Mouse (Mus musculus) hindbrain, embryonic 15.5 days (tissue): ENCODE measurements around the gene Nip7. TPM values are rescaled to one million over a fixed set of nuclear protein-coding genes. Genes with fewer than 3 reads are reported as not detected.
A peak's percentile ranks its signal among the peaks of the same experiment; 100 is the strongest.
"Not testable (repeated sequence)": the region's sequence is repeated elsewhere in the genome, so short reads cannot be mapped to it uniquely, and the experiment has no call there.

ENCODE experiments used
- ATAC-seq: fragments of 200-750 bp; cut with Nextera tagmentation; 2 replicates; pipeline ENCODE4 v1.8.0; 2017; ENCODE audit warnings: low read depth, moderate number of reproducible peaks, moderate TSS enrichment; ENCODE audit not compliant: low FRiP score
- H3K27ac ChIP-seq: fragments of 300-500 bp; sonication (generic); replicated peaks from 2 replicates; pipeline ENCODE4 v1.5.1; 2015; ENCODE audit warnings: mild to moderate bottlenecking, inconsistent platforms
- H3K27me3 ChIP-seq: fragments of 300-500 bp; sonication (generic); 2 replicates; pipeline ENCODE4 v1.6.1; 2015; ENCODE audit warnings: control low read depth, inconsistent platforms
- H3K36me3 ChIP-seq: fragments of 300-500 bp; sonication (generic); 2 replicates; pipeline ENCODE4 v1.6.1; 2015; ENCODE audit warnings: control low read depth, inconsistent platforms
- H3K4me1 ChIP-seq: fragments of 300-500 bp; sonication (generic); replicated peaks from 2 replicates; pipeline ENCODE4 v1.6.1; 2015; ENCODE audit warnings: control low read depth, inconsistent platforms
- H3K4me2 ChIP-seq: fragments of 300-500 bp; sonication (generic); 2 replicates; pipeline ENCODE4 v1.6.1; 2015; ENCODE audit warnings: moderate library complexity, mild to moderate bottlenecking, inconsistent platforms
- H3K4me3 ChIP-seq: fragments of 300-500 bp; sonication (generic); 2 replicates; pipeline ENCODE4 v1.5.1; 2015; ENCODE audit warnings: mild to moderate bottlenecking, inconsistent platforms
- H3K9ac ChIP-seq: fragments of 300-500 bp; sonication (generic); 2 replicates; pipeline ENCODE4 v1.6.1; 2015; ENCODE audit warnings: inconsistent platforms
- H3K9me3 ChIP-seq: fragments of 300-500 bp; sonication (generic); 2 replicates; pipeline ENCODE4 v1.6.1; 2016; ENCODE audit warnings: control low read depth, inconsistent platforms
- WGBS: fragments of 180-500 bp; shearing (Covaris S2); methylation state at CpG from one replicate; pipeline ENCODE4 v1.1.7; 2015; 5-methylcytosine and 5-hydroxymethylcytosine counted together
- polyA plus RNA-seq: library from polyadenylated mRNA; unstranded; fragments of >200 nt; fragmentation: Nextera tagmentation; extraction: Ambion mirVana; gene quantifications from 2 replicates; pipeline ENCODE4 v1.2.1, GENCODE M21; 2015

The Nip7 gene
- polyA plus RNA-seq, 1 experiment from 2014 or later, result 62.2 TPM

- H3K4me3 ChIP-seq, result no peak overlapping the region
- no peak overlapping the region for H3K4me2 ChIP-seq
- H3K9me3 ChIP-seq, result no peaks in the 10 kb centered on the region
- H3K27ac ChIP-seq, result no peak overlapping the region
- ATAC-seq, result no peak
- H3K4me1 ChIP-seq, result no peaks in the 10 kb centered on the region
- no peak overlapping the region for H3K9ac ChIP-seq
- H3K27me3 ChIP-seq, result no peaks in the 10 kb centered on the region
- H3K36me3 ChIP-seq, result peaks cover 75% of the 10 kb centered on the region
- WGBS, result 86% methylated on average over 7 of the region's 7 CpGs
Measured at GRCm38 (mm10) chr8:107076239-107076888, 19.7 kb downstream of the Nip7 start.

- Histone ChIP-seq H3K9ac (no peak overlapping the region), H3K36me3 (peaks cover 53% of the 10 kb centered on the region), H3K4me3 (no peak overlapping the region), H3K4me2 (no peak overlapping the region), H3K9me3 (no peaks in the 10 kb centered on the region), H3K27me3 (no peaks in the 10 kb centered on the region), H3K4me1 (no peaks in the 10 kb centered on the region), H3K27ac (no peak overlapping the region)
- 98% methylated on average over 17 of the region's 17 CpGs for WGBS
- no peak for ATAC-seq
Measured at GRCm38 (mm10) chr8:107085358-107085757, 28.7 kb downstream of the Nip7 start.

DNA sequence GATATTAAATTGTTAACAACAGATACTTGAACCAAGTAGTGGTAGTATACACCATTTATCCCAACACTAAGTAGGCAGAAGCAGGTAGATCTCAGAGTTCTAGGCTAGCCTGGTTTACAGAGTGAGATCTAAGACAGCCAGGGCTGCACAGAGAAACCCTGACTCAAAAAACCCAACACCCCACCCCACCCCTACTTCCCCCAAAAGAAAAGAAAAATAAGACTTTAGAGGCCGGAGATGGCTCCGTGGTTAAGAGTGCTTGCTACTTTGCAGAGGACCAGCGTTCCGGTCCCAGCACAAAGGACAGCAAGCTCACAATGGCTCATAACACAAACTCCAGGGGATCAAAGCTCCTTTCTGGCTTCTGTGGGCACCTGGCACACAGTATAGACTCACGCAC lies 29.3 kb downstream of the Nip7 start:
- Histone ChIP-seq H3K9ac (no peak overlapping the region), H3K9me3 (no peaks in the 10 kb centered on the region), H3K4me1 (no peaks in the 10 kb centered on the region), H3K4me3 (no peak overlapping the region), H3K27ac (no peak overlapping the region), H3K27me3 (no peaks in the 10 kb centered on the region), H3K4me2 (no peak overlapping the region), H3K36me3 (peaks cover 49% of the 10 kb centered on the region)
- ATAC-seq, result no peak
- over 99% methylated on average over 5 of the region's 5 CpGs for WGBS

- WGBS, result 96% methylated on average over 5 of the region's 5 CpGs
- no peak for ATAC-seq
Measured at GRCm38 (mm10) chr8:107088526-107089063, 31.9 kb downstream of the Nip7 start.

DNA sequence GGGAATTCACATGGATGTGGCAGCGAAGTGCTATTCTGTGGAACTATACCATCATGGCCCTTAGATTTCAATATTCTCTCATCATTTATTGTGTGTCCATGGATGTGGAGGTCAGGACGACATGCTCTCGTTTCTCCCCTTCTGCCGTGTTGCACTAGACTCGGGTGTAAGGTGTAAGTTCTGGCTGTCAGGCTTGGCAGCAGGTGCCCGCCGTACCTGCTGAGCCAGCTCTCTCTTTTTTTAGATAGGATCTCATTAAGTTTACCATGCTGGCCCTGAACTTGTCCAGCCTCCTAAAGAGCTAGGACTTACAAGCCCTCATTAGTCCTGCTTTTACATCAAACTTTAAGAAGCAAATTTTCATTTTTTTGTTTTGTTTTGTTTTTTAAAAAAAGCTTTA lies 33.9 kb downstream of the Nip7 start:
- Histone ChIP-seq H3K27me3 (no peaks in the 10 kb centered on the region), H3K4me1 (peaks cover 19% of the 10 kb centered on the region), H3K9me3 (no peaks in the 10 kb centered on the region), H3K4me3 (no peak overlapping the region), H3K27ac (no peak overlapping the region), H3K4me2 (no peak overlapping the region), H3K36me3 (peaks cover 42% of the 10 kb centered on the region), H3K9ac (no peak overlapping the region)
- ATAC-seq, result no peak
- 94% methylated on average over 7 of the region's 7 CpGs for WGBS

More at GRCm38 (mm10) chr8:107088526-107089063, 31.9 kb downstream of the Nip7 start:
- H3K27ac ChIP-seq, result no peak overlapping the region
- H3K9me3 ChIP-seq, result no peaks in the 10 kb centered on the region
- no peaks in the 10 kb centered on the region for H3K4me1 ChIP-seq
- H3K9ac ChIP-seq, result no peak overlapping the region
- no peak overlapping the region for H3K4me3 ChIP-seq
- peaks cover 44% of the 10 kb centered on the region for H3K36me3 ChIP-seq
- H3K4me2 ChIP-seq, result no peak overlapping the region
- H3K27me3 ChIP-seq, result no peaks in the 10 kb centered on the region

DNA sequence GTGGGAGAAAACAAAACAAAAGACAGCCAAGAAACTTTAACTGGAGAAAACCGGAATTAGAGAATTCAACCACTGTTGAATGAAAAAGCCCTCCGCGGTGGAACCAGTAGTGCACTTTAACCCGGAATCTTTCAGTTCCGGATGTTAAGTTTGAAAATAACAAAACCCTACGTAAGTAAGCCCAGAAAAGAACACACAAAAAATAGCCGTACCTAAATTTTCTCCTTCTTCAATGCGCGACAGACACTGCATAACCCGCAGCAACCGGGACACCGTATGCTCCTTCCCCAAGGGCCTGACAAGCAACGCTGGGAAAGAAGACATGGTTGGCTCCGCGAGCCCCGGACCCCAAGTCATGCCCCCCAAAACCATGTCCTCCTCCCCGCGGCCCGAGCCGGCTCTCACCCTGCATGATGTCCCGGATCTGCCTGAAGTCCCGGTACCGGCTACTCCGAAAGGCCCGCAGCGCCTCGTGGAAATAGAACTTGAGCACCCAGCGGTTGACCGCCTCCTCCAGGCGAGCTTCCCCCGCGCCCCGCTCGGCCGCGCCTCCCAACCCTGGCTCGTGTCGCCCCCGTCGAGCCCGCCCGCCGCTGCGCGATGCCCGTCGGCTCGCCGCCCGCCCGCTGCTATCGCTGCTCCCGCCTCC lies 39.2 kb downstream of the Nip7 start:
- Histone ChIP-seq H3K36me3 (0 out of 2 replicates have a peak, but pooled peaks cover 16% of the 10 kb centered on the region), H3K4me2 (peak overlapping the region; percentile 61), H3K9ac (peak overlapping the region; percentile 92), H3K27ac (peak overlapping the region; percentile 89), H3K4me1 (peaks cover 28% of the 10 kb centered on the region), H3K4me3 (peak overlapping the region; percentile 96), H3K27me3 (no peaks in the 10 kb centered on the region), H3K9me3 (no peaks in the 10 kb centered on the region)
- under 1% methylated on average over 49 of the region's 53 CpGs for WGBS
- no peak; the same call in none of the 2 replicates for ATAC-seq

- H3K4me1 ChIP-seq, result peaks cover 28% of the 10 kb centered on the region
- 5% methylated on average over 32 of the region's 39 CpGs for WGBS
Measured at GRCm38 (mm10) chr8:107096366-107097036, 39.8 kb downstream of the Nip7 start, which contains the start of gene Terf2. Gene Terf2 (minus strand): TSS chr8:107096547.

GRCm38 (mm10) chr8:107100635-107101034 lies 44.0 kb downstream of the Nip7 start:
- no peaks in the 10 kb centered on the region for H3K27me3 ChIP-seq

More at GRCm38 (mm10) chr8:107096366-107097036, 39.8 kb downstream of the Nip7 start, which contains the start of gene Terf2:
- no peaks in the 10 kb centered on the region for H3K9me3 ChIP-seq
- ATAC-seq, result peak; percentile 97
- H3K9ac ChIP-seq, result peak within 1 kb of the TSS; percentile 92
- peak within 1 kb of the TSS; percentile 61 for H3K4me2 ChIP-seq
- 0 out of 2 replicates have a peak, but pooled peaks cover 12% of the 10 kb centered on the region for H3K36me3 ChIP-seq
- no peaks in the 10 kb centered on the region for H3K27me3 ChIP-seq
- peak within 1 kb of the TSS; percentile 89 for H3K27ac ChIP-seq
- peak within 1 kb of the TSS; percentile 96 for H3K4me3 ChIP-seq

DNA sequence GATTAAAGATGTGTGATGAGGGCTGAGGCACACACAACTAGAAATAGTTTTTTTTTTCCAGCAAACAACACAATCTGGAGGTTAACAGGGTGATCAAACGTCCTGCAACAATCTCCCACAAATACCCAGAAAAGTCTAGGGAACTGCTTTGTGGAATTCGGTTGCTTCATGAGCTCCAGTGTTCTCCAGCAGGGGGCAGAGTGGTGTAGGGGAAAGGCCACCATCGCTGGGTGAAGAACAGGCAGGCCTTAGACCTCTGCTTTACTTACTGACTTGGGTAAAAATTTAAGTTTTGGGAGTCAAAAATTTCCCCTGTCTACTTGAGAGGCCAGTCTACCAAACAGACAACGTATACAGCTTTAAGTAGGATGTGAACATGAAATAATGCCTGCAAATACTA lies 47.9 kb downstream of the Nip7 start:
- no peak for ATAC-seq
- no peaks in the 10 kb centered on the region for H3K9me3 ChIP-seq
- 9% methylated on average over 4 of the region's 4 CpGs for WGBS
- no peak overlapping the region for H3K27ac ChIP-seq
- no peak overlapping the region for H3K4me3 ChIP-seq
- H3K36me3 ChIP-seq, result no peaks in the 10 kb centered on the region
- no peaks in the 10 kb centered on the region for H3K27me3 ChIP-seq
- H3K4me2 ChIP-seq, result no peak overlapping the region
- H3K9ac ChIP-seq, result no peak overlapping the region
- no peaks in the 10 kb centered on the region for H3K4me1 ChIP-seq

More at GRCm38 (mm10) chr8:107100635-107101034, 44.0 kb downstream of the Nip7 start:
- 92% methylated on average over 2 of the region's 2 CpGs for WGBS
- Histone ChIP-seq H3K4me1 (peaks cover 8% of the 10 kb centered on the region), H3K4me3 (no peak overlapping the region), H3K36me3 (no peaks in the 10 kb centered on the region), H3K27ac (no peak overlapping the region), H3K9ac (no peak overlapping the region), H3K9me3 (no peaks in the 10 kb centered on the region), H3K4me2 (no peak overlapping the region)
- no peak for ATAC-seq

DNA sequence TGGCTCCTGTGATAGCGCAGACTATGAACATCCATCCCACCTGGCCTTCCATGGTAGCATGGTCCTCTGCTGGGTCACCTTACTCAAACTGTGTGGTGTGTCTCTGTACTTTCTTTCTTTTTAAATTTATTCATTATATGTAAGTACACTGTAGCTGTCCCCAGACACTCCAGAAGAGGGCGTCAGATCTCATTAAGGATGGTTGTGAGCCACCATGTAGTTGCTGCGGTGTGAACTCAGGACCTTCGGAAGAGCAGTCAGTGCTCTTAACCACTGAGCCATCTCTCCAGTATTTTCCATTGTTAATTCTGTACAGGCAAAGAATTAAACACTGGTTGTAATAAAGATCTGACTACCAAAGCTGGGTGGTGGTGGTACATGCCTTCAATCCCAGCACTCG lies 51.4 kb downstream of the Nip7 start:
- not testable (repeated sequence) for H3K27ac ChIP-seq, ATAC-seq, H3K4me1 ChIP-seq, H3K9ac ChIP-seq, H3K9me3 ChIP-seq, H3K36me3 ChIP-seq, H3K27me3 ChIP-seq, H3K4me2 ChIP-seq, H3K4me3 ChIP-seq
- 94% methylated on average over 5 of the region's 5 CpGs for WGBS

GRCm38 (mm10) chr8:107108978-107109720 lies 52.5 kb downstream of the Nip7 start:
- Histone ChIP-seq H3K27me3 (no peaks in the 10 kb centered on the region), H3K4me1 (no peaks in the 10 kb centered on the region), H3K9ac (no peak overlapping the region), H3K4me3 (no peak overlapping the region), H3K4me2 (no peak overlapping the region), H3K27ac (no peak overlapping the region), H3K36me3 (no peaks in the 10 kb centered on the region), H3K9me3 (no peaks in the 10 kb centered on the region)
- ATAC-seq, result no peak
- 70% methylated on average over 23 of the region's 23 CpGs for WGBS
